Mouse (Mus musculus) NIH3T3 (cell line): ENCODE measurements around the gene Tmc2.

ENCODE experiments used
- DNase-seq: peaks from one replicate; pipeline ENCODE4 v3.0.0-alpha.2; 2012; ENCODE audit warnings: low read depth

Tmc2 gene

DNA sequence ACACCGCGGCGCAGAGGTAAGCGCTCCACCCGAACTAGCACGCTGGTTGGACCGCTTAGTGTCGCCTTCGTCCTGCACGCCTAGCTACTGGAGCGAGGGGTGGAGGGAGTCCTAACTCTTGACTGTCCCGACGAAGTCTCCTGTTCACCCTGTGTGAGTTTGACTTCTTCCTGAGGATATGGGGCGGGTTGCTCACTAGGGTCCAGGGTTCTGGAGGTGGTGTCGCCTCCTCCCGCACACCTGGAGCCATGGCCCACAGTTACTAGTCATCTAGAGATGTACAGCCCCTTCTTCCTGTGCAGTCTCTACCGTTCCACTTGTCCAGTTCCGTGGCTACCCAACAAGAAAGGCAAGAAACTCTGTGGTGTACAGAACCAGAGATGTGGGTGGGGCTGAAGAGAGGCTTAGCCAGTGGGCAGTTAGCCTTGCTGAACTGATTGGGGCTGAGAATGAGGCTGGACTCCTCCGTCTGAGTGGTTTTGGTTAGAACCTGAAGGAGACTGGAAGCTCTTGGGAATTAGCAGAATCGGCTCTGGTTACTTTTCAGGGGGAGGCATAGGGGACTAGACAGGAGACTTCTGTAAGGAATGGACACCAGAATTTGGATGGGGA, 101.2 kb downstream of the Tmc2 start:
- no peak for DNase-seq

DNA sequence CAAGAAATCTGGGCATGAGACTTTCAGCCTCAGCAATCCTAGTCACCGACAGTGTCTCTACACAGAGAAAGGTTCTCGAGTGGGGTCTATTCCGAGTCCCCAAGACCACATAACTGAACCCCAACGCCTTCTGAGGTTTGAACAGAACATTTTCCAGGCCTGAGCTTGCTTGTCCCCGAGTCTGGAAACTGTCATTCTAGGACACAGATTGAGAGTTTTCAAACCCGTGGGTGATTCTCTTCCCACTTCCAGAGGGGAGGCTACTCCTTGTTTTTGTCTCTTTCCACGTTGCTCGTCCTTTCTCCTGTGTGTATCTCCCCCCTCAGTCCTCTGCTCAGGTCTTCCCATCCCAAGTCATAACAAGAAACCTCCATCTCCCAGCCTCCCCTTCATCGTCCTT, 102.6 kb downstream of the Tmc2 start:
- DNase-seq, result no peak

DNA sequence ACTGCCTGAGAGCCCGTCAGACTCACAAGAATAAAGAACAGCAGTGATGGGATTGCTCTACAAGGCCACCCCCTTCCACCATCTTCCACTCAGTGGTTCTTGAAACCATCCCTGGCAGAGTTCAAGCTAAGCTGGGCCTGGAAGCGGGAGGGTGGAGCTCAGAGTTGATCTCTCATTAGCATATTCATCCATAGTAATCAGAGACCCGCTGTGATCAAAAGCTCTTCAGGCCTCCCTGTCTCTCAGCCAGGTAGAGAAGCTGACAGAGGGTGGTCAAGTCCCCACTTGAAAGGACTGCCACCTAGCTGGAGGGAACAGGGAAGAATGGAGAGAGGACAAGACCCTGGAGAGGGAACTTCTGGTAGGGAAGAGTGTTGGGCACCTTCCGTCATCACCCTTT, 108.0 kb downstream of the Tmc2 start:
- DNase-seq, result no peak
